Mouse (Mus musculus) macrophage (primary cell): ENCODE measurements at regions not wholly inside any gene's neighbourhood (a gene's known extent, or its start where the extent isn't known, plus 50 kb on each side); places are given as distances from the start of the nearest gene placed in this dataset.

Source experiments
- H3K27ac ChIP-seq: fragments of 350-480 bp; formaldehyde crosslinking; 2 replicates; pipeline ENCODE4 v1.9.0; 2021
- H3K36me3 ChIP-seq: fragments of 350-480 bp; formaldehyde crosslinking; 2 replicates; pipeline ENCODE4 v1.9.0; 2021; ENCODE audit errors: inconsistent target
- H3K4me3 ChIP-seq: fragments of 350-480 bp; formaldehyde crosslinking; 2 replicates; pipeline ENCODE4 v1.9.0; 2021; ENCODE audit errors: inconsistent target
- H3K79me2 ChIP-seq: fragments of 350-480 bp; formaldehyde crosslinking; 2 replicates; pipeline ENCODE4 v1.9.0; 2021; ENCODE audit errors: inconsistent target
- WGBS: methylation state at CpG from one replicate; pipeline ENCODE4 v1.1.7; 2026; ENCODE audit warnings: inconsistent platforms; ENCODE audit not compliant: missing documents; 5-methylcytosine and 5-hydroxymethylcytosine counted together

DNA sequence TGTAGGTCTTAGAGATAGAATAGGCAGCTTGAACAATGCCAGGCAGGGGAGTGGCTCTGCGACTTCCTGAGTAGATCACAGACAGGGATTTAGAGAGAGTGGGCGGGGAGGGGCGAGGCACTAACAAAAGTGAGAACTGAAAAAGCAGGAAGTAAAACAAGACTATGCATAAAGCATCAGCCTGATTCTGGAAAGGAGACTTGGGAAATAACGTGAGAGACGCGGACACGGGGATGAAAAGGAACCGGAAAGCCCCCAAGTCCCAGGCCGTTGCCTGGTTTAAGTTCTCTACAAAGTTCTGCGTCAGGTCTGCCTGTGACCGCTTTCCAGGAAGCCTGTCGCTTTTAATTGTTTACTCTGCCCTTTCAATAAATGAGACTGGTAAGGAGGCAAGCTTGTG, 86.3 kb downstream of the D16Ertd472e start:
- Histone ChIP-seq H3K4me3 (peak overlapping the region; percentile 12; the same call in 1 of the 2 replicates), H3K79me2 (no peaks in the 10 kb centered on the region), H3K27ac (0 out of 2 replicates have a peak overlapping the region, but pooled peaks have one; percentile 29), H3K36me3 (no peaks in the 10 kb centered on the region)
- WGBS, result under 1% methylated on average over 12 of the region's 12 CpGs

DNA sequence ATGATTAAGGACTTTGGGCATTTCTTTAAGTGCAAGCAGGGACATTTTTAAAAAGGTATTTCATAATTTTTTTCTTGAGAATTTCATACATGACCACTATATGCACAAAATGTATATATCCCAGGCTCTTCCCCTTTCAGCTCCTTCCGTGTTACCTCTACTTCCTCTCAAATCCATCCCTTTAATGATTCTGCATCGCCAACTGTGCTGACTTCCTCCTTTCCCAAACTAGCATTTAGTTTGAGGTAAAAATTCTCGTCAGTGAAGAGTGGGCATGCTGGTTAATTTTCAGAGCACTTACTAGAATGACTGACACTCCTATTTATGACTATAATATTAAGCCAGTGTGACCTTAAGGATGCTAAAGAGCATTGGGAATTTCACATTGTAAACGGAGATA, 86.9 kb downstream of the D16Ertd472e start:
- Histone ChIP-seq H3K27ac (0 out of 2 replicates have a peak overlapping the region, but pooled peaks have one; percentile 29), H3K79me2 (no peaks in the 10 kb centered on the region), H3K36me3 (no peaks in the 10 kb centered on the region), H3K4me3 (peak overlapping the region; percentile 12; the same call in 1 of the 2 replicates)
- 3% methylated on average over 4 of the region's 4 CpGs for WGBS

- Histone ChIP-seq H3K4me3 (no peak overlapping the region), H3K36me3 (no peaks in the 10 kb centered on the region), H3K27ac (no peak overlapping the region), H3K79me2 (no peaks in the 10 kb centered on the region)
- WGBS, result 92% methylated on average over 6 of the region's 6 CpGs
Observed at GRCm38 (mm10) chr16:78486531-78486930, 90.0 kb downstream of the D16Ertd472e start.

DNA sequence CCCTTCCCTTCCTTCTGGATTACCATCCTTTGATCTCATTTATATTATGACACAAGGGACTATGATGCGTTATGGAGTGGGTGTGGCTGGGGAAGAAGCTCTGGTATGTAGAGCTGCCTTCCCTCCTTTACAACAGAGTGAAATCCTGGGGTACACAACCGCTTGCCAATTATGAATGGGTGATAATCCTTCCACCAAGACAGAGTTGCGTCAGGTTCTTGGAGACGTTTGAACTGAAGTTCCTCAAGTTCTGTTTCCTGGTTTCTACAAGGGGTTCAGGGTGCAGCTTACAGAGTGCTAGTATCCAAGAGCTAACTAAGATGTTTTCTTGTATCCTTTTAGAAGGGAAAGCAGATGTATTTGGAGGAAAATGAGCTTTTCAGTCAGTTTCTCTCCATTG, 92.2 kb downstream of the D16Ertd472e start:
- Histone ChIP-seq H3K27ac (no peak overlapping the region), H3K79me2 (no peaks in the 10 kb centered on the region), H3K4me3 (no peak overlapping the region), H3K36me3 (no peaks in the 10 kb centered on the region)
- WGBS, result 53% methylated on average over 4 of the region's 4 CpGs

DNA sequence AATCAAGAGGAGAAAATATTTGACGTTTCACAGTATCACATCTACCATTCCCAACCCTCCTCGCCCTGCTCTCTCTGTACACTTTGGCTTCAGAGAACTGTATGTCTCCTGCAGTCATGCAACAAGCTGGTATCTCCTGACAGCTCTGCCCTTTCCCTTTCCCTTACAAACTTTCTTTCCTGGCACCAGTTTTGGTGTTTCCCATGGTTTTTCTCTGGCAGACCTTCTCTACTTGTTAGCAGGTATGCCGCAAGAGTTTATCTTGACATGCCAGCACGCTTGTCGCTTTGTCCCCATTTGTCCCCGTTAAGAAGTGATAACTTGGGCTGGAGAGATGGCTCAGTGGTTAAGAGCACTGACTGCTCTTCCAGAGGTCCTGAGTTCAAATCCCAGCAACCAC, 94.9 kb downstream of the D16Ertd472e start:
- H3K79me2 ChIP-seq, result no peaks in the 10 kb centered on the region

DNA sequence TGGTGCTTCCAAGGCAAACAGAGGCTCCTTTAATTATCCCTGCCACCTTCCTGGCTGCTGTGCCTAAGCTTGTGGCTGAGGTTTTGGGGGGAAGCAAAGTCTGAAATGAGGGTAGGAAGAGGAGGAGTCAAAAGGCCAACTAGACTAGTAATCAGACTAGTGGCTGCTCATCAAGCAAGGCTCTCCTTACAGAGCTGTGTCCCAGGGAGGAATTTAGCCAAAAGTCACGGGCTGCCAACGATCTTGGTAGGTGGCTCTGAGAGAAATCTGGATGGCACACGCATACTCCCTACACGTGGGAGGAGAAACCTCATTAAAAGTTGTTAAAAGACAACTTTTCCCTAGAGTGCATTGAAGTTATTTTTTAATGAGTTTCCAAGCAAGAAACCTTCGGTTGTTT, 95.4 kb downstream of the D16Ertd472e start:
- no peak overlapping the region for H3K4me3 ChIP-seq
- 84% methylated on average over 5 of the region's 5 CpGs for WGBS
- H3K27ac ChIP-seq, result no peak overlapping the region
- no peaks in the 10 kb centered on the region for H3K36me3 ChIP-seq
- H3K79me2 ChIP-seq, result no peaks in the 10 kb centered on the region

More for the DNA sequence above, 94.9 kb downstream of the D16Ertd472e start:
- WGBS, result 95% methylated on average over 6 of the region's 6 CpGs
- Histone ChIP-seq H3K4me3 (no peak overlapping the region), H3K27ac (no peak overlapping the region), H3K36me3 (no peaks in the 10 kb centered on the region)

DNA sequence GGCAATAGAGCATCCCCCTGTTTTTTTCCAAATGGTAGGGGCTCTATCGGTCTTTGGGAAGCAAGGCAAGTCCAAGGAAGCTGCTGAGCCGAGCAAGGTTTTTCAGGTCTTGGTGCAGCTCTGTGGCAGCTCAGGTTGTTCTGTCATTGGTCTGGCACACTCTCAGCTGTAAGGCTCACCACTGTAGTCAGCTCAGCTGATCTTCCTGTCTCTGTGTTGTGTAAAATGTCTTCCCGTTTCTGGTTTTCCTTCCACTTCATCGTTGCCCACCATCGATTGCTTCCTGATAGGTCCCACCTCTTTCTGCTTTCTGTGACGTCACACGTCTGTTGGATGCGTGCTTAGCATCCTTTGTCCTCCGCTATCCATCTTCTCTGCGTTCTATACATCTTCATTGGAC, 96.2 kb downstream of the D16Ertd472e start:
- WGBS, result 60% methylated on average over 10 of the region's 10 CpGs
- H3K36me3 ChIP-seq, result no peaks in the 10 kb centered on the region
- H3K27ac ChIP-seq, result no peak overlapping the region
- no peaks in the 10 kb centered on the region for H3K79me2 ChIP-seq
- no peak overlapping the region for H3K4me3 ChIP-seq

- WGBS, result under 1% methylated on average over 7 of the region's 7 CpGs
- H3K79me2 ChIP-seq, result no peaks in the 10 kb centered on the region
- H3K4me3 ChIP-seq, result no peak overlapping the region
- no peak overlapping the region for H3K27ac ChIP-seq
- no peaks in the 10 kb centered on the region for H3K36me3 ChIP-seq
Observed at GRCm38 (mm10) chr16:78473456-78473855, 96.5 kb upstream of the Btg3 start.

- 91% methylated on average over 8 of the region's 8 CpGs for WGBS
Observed at GRCm38 (mm10) chr16:78459996-78460395, 83.0 kb upstream of the Btg3 start.

GRCm38 (mm10) chr16:78457731-78458151, 80.7 kb upstream of the Btg3 start:
- H3K27ac ChIP-seq, result no peak overlapping the region
- no peak overlapping the region for H3K4me3 ChIP-seq
- WGBS, result 94% methylated on average over 8 of the region's 8 CpGs
- H3K36me3 ChIP-seq, result no peaks in the 10 kb centered on the region
- no peaks in the 10 kb centered on the region for H3K79me2 ChIP-seq

More at GRCm38 (mm10) chr16:78459996-78460395, 83.0 kb upstream of the Btg3 start:
- Histone ChIP-seq H3K36me3 (no peaks in the 10 kb centered on the region), H3K79me2 (no peaks in the 10 kb centered on the region), H3K4me3 (no peak overlapping the region), H3K27ac (no peak overlapping the region)

DNA sequence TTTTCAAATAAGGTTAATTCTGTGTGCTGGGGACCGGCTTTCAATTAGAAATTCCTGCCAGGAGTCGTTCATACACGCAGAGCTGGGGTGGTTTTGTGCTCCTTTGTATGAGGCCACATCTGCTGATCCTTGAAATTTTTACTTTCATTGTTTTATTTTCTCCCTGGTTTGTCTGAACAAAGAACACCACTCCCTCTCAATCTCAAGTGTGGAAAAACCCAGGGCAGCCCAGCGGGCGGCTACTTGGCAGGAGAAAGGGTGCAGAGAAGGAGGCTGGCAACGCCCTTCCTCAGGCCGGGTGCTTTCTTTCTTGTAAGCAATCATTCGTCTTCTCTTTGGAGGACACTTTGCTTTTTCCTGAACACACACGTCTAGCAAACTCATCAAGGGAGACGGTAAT, 79.4 kb upstream of the Btg3 start:
- Histone ChIP-seq H3K27ac (no peak overlapping the region), H3K79me2 (no peaks in the 10 kb centered on the region), H3K4me3 (no peak overlapping the region), H3K36me3 (no peaks in the 10 kb centered on the region)
- WGBS, result 92% methylated on average over 10 of the region's 10 CpGs

DNA sequence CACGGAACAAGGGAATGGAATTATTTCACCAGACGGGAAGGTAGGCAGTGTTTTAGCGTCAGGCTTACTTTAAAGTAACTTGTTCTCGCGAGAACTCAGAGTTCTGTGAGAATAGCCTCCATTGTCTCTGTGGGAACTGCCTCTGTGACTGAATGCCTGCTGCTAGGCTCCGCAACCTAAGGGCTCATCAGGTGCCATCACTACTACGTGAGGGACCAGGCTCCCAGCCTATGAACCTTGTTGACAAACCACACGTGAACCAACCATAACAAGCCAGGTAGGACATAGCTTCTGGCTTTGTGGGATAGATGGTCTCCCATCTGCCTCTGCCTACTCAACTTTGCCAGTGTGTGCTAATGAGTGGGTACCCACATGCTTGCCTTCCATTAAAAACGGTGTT, 77.5 kb upstream of the Btg3 start:
- Histone ChIP-seq H3K4me3 (no peak overlapping the region), H3K36me3 (no peaks in the 10 kb centered on the region), H3K27ac (no peak overlapping the region), H3K79me2 (no peaks in the 10 kb centered on the region)
- WGBS, result 94% methylated on average over 9 of the region's 9 CpGs

- Histone ChIP-seq H3K27ac (no peak overlapping the region), H3K79me2 (no peaks in the 10 kb centered on the region), H3K4me3 (no peak overlapping the region), H3K36me3 (no peaks in the 10 kb centered on the region)
- WGBS, result 1% methylated on average over 10 of the region's 10 CpGs
Observed at GRCm38 (mm10) chr16:78452303-78452702, 75.3 kb upstream of the Btg3 start.

DNA sequence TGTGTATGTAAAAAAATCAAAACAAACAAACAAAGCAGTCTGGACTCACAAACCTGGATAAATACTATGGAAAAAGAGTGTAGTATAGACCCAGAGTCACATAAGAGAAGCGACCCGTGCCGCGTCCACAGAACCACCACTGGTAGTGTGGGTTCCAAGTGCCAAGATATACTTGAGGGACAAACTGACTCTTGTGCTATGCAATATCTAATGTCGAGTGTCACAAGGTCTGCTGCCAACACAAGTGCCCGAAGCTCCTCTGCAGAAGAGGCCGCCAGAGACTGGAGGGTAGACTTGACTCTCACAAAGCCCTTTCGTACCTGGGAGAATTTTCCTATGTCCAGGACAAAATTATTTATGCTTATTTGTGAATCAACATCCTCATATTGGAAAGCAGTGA, 74.8 kb upstream of the Btg3 start:
- 86% methylated on average over 8 of the region's 8 CpGs for WGBS
- no peaks in the 10 kb centered on the region for H3K79me2 ChIP-seq
- H3K27ac ChIP-seq, result no peak overlapping the region
- H3K36me3 ChIP-seq, result no peaks in the 10 kb centered on the region
- no peak overlapping the region for H3K4me3 ChIP-seq

DNA sequence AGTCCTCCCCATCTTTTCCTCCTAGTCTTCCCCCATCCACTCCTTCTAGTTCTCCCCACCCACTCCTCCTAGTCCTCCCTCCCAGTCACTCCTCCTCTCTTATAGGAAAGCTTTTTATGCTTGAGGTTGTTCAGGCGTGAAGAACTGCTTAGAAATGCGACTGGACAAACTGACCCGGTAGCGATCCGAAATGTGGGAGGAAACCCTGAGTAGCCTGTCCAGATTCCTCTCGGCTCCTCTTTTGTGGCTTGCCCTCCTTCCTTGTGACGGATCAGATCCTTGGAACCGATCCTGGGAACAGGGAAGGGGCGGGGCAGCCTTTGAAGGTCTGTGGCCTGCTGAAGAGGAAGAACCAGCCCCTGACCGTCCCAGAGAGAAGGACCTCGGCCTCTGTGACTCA, 74.3 kb upstream of the Btg3 start:
- 69% methylated on average over 11 of the region's 11 CpGs for WGBS
- Histone ChIP-seq H3K27ac (no peak overlapping the region), H3K79me2 (no peaks in the 10 kb centered on the region)

GRCm38 (mm10) chr16:78449231-78449630, 72.2 kb upstream of the Btg3 start:
- H3K79me2 ChIP-seq, result no peaks in the 10 kb centered on the region
- no peak overlapping the region for H3K27ac ChIP-seq
- 92% methylated on average over 4 of the region's 8 CpGs for WGBS
- H3K4me3 ChIP-seq, result no peak overlapping the region
- no peaks in the 10 kb centered on the region for H3K36me3 ChIP-seq

More for the DNA sequence above, 74.3 kb upstream of the Btg3 start:
- no peak overlapping the region for H3K4me3 ChIP-seq
- H3K36me3 ChIP-seq, result no peaks in the 10 kb centered on the region
